Mouse (Mus musculus) heart, embryonic 11.5 days (tissue): Measurements from ENCODE around the gene Prkab2. TPM values are rescaled to one million over a fixed set of nuclear protein-coding genes. Genes with fewer than 3 reads are reported as not detected.

Source experiments
- ATAC-seq: fragments of 200-750 bp; cut with Nextera tagmentation; replicated peaks from 2 replicates; pipeline ENCODE4 v1.8.0; 2017; ENCODE audit warnings: moderate library complexity; ENCODE audit not compliant: insufficient number of reproducible peaks, low FRiP score, low TSS enrichment
- H3K27ac ChIP-seq: fragments of 300-500 bp; sonication (generic); 2 replicates; pipeline ENCODE4 v1.5.1; 2014; ENCODE audit warnings: mild to moderate bottlenecking, low read depth, low read length
- H3K27me3 ChIP-seq: fragments of 300-500 bp; sonication (generic); 2 replicates; pipeline ENCODE4 v1.6.1; 2014; ENCODE audit warnings: mild to moderate bottlenecking, low read length, mixed read lengths; ENCODE audit not compliant: control insufficient read depth, insufficient read depth
- H3K36me3 ChIP-seq: fragments of 300-500 bp; sonication (generic); 2 replicates; pipeline ENCODE4 v1.6.1; 2014; ENCODE audit warnings: mild to moderate bottlenecking, low read length, moderate library complexity, mixed read lengths; ENCODE audit not compliant: control insufficient read depth, insufficient read depth
- H3K4me1 ChIP-seq: fragments of 300-500 bp; sonication (generic); 2 replicates; pipeline ENCODE4 v1.6.1; 2014; ENCODE audit warnings: low read length; ENCODE audit not compliant: control insufficient read depth, insufficient read depth
- H3K4me2 ChIP-seq: fragments of 300-500 bp; sonication (generic); 2 replicates; pipeline ENCODE4 v1.6.1; 2014; ENCODE audit warnings: mild to moderate bottlenecking, moderate library complexity
- H3K4me3 ChIP-seq: fragments of 300-500 bp; sonication (generic); 2 replicates; pipeline ENCODE4 v1.5.1; 2014; ENCODE audit warnings: low read depth, low read length
- H3K9ac ChIP-seq: fragments of 300-500 bp; sonication (generic); 2 replicates; pipeline ENCODE4 v1.6.1; 2014; ENCODE audit warnings: mild to moderate bottlenecking, low read depth, low read length, moderate library complexity
- H3K9me3 ChIP-seq: fragments of 300-500 bp; sonication (generic); replicated peaks from 2 replicates; pipeline ENCODE4 v1.6.1; 2016; ENCODE audit warnings: low read length; ENCODE audit not compliant: control insufficient read depth
- WGBS: fragments of 180-500 bp; shearing (Covaris S2); extraction: QIAGEN DNeasy Blood & Tissue Kit; methylation state at CpG from one replicate; pipeline ENCODE4 v1.1.7; 2014; ENCODE audit not compliant: insufficient replicate concordance; 5-methylcytosine and 5-hydroxymethylcytosine counted together
- polyA plus RNA-seq: library from polyadenylated mRNA; unstranded; fragments of >200 nt; fragmentation: Nextera tagmentation; extraction: Ambion mirVana; gene quantifications from 2 replicates; pipeline ENCODE4 v1.2.1, GENCODE M21; 2014

Prkab2 gene
- 16.0 and 23.3 TPM in 2 replicates for polyA plus RNA-seq

DNA sequence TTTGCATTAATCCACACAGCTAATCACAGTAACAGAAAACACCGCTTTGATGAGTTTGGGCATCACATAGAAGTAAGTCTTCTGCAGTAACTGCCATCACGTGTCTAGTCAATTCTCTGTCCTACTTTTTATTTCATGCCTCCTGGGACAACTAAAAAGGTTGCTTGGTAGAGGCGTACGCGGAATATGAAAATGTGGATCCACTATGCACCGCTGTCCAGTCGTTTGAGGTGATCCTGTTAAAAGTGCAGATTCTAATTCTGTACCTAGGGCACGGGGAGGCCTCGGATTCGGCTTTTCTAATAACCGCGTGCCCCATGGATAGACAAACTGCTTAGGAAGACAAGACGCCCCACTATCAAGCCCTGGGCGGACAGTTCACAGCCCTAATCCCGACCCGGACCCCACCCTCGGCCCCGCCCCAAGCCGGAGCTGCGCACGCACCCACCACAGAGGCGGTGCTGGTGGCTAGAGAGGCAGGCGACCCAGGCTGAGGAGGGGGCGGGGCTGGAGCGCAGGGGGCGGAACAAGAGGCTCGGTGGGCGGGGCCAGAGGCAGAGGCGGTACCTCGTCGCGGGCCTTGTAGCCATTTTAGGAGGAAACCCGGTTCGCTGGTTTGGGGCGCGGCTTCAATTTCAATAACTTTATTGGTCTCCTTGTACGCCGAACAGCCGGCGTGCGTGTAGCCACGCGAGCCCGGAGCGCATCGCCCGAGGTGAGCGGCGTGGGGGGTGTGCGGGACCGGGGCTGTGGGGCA, at the start of gene Prkab2:
TSS of gene Prkab2 (plus strand) at position 539 of the 757 bp plus-strand sequence.
- H3K4me3 ChIP-seq, result peak within 1 kb of the TSS; percentile 86

DNA sequence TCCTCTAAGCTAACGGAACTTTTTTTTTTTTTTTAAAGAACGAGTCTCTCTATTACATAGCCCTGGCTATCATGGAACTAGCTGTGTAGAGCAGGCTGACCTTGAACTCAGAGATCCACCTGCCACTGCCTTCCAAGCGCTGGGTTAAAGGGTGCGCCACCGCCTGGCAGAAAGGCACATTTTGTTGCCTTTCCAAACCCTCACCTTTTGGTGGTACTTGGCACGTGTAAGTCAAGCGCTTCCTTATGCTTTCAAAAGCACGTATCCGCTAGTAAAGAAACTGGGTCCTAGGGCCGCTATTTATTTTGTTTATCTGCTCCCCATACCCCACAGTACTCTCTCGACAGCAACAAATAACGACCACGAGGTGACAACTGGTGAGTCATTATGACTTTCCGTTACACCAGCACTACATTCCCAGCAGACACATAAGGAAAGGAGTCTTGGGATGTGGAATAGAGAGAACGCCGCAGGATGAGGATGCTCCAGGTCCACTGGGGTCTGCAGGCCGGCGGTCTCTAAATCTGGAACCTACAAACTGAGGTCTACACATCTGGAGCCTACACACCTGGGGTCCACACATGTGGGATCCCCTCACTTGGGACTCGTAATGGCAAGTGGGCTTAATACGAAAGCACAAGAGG, 48.7 kb upstream of the Prkab2 start:
- Histone ChIP-seq H3K27ac (peak overlapping the region; percentile 93), H3K9ac (peak overlapping the region; percentile 88), H3K4me1 (no peaks in the 10 kb centered on the region), H3K27me3 (no peaks in the 10 kb centered on the region), H3K36me3 (no peaks in the 10 kb centered on the region), H3K4me3 (peak overlapping the region; percentile 80), H3K9me3 (no peaks in the 10 kb centered on the region), H3K4me2 (peak overlapping the region; percentile 90)
- WGBS, result 3% methylated on average over 20 of the region's 20 CpGs
- peak; percentile 43; the same call in 1 of the 2 replicates for ATAC-seq

More for the DNA sequence above, at the start of gene Prkab2:
- whole genome bisulfite sequencing, result 3% methylated on average over 49 of the region's 51 CpGs
- Histone ChIP-seq H3K9ac (peak within 1 kb of the TSS; percentile 82), H3K27me3 (no peaks in the 10 kb centered on the region), H3K36me3 (no peaks in the 10 kb centered on the region), H3K4me1 (peaks cover 14% of the 10 kb centered on the region), H3K9me3 (peaks cover 2% of the 10 kb centered on the region; the same call in 1 of the 2 replicates), H3K4me2 (peak within 1 kb of the TSS; percentile 83), H3K27ac (peak within 1 kb of the TSS; percentile 55)
- ATAC-seq, result peak; percentile 96

DNA sequence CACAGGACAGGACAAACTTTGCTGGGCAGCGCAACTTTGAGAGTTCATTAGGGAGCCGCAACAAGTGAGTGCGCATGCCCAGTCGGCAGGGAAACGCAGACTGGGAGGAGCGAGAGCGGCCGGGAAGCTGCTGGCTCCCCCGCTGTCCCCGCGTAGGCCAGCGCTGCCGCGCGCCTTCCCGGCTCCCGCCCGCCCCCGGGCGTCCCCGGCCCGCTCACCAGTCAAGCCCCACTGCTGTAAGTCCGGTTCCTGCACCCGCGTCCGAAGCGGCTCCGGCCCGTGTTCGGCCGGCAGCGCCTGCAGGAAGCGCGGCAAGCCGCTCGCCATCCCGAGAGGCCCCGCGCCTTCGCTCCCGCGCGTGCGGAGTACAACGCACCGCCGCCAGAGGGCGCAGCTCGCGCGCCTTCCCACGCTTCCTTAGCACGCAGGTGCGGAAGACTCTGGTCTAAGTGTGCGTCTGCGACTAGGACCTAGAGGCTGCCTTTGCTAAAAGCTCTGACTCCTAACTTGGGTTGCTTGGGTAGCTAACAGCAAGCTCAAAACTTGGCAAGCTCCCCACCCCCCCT, 48.1 kb upstream of the Prkab2 start, which contains the start of gene Chd1l:
TSS of gene Chd1l (minus strand) at position 359 of the 566 bp plus-strand sequence.
- peak within 1 kb of the TSS; percentile 80 for H3K4me3 ChIP-seq
- peak within 1 kb of the TSS; percentile 93 for H3K27ac ChIP-seq
- H3K27me3 ChIP-seq, result no peaks in the 10 kb centered on the region
- no peaks in the 10 kb centered on the region for H3K4me1 ChIP-seq
- no peaks in the 10 kb centered on the region for H3K36me3 ChIP-seq
- peak; percentile 89 for ATAC-seq
- WGBS, result under 1% methylated on average over 56 of the region's 56 CpGs
- no peaks in the 10 kb centered on the region for H3K9me3 ChIP-seq
- H3K4me2 ChIP-seq, result peak within 1 kb of the TSS; percentile 90
- H3K9ac ChIP-seq, result peak within 1 kb of the TSS; percentile 88

DNA sequence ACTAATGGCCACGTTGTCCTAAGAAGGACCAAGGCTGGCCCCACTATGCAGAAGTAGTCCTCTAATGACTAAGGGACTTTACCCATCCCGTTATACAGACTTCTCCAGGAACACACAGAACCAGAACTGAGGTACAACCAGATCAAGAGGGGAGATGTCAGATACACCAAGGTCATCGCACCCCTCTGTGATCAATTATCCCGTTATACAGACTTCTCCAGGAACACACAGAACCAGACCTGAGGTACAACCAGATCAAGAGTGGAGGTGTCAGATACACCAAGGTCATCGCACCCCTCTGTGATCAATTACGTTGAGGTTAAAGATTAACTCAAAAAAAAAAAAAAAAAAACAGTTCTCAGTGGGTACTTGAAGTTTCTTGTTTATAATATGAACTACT, 47.0 kb upstream of the Prkab2 start:
- Histone ChIP-seq H3K27ac (no peak overlapping the region), H3K4me2 (no peak overlapping the region), H3K36me3 (no peaks in the 10 kb centered on the region), H3K4me1 (no peaks in the 10 kb centered on the region), H3K4me3 (no peak overlapping the region), H3K9ac (no peak overlapping the region), H3K27me3 (no peaks in the 10 kb centered on the region), H3K9me3 (no peaks in the 10 kb centered on the region)
- WGBS, result 92% methylated on average over 6 of the region's 6 CpGs
- ATAC-seq, result no peak

DNA sequence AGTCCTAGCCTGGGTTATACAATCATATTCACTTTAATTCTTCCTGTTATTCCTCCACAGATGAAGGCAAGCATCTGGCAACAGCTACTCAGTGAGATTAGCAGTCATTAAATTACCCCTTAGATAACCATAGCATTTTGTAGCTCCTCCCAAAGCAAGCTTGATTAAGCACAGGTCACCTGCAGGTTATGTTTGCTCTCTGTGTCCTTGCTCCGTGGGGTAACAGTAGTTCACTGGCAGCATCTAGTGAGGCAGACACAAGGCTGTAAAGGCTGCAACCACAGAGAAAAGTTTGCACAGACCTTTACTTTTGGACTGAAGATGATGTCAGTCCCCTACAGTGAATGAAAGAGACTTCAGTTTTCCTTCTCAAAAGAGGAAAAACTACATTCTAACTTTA, 42.8 kb upstream of the Prkab2 start:
- Histone ChIP-seq H3K4me1 (no peaks in the 10 kb centered on the region), H3K9me3 (no peaks in the 10 kb centered on the region), H3K4me2 (no peak overlapping the region), H3K27me3 (no peaks in the 10 kb centered on the region), H3K27ac (no peak overlapping the region), H3K4me3 (no peak overlapping the region), H3K9ac (no peak overlapping the region), H3K36me3 (no peaks in the 10 kb centered on the region)
- 20% methylated on average over 1 of the region's 1 CpGs for WGBS
- ATAC-seq, result no peak

DNA sequence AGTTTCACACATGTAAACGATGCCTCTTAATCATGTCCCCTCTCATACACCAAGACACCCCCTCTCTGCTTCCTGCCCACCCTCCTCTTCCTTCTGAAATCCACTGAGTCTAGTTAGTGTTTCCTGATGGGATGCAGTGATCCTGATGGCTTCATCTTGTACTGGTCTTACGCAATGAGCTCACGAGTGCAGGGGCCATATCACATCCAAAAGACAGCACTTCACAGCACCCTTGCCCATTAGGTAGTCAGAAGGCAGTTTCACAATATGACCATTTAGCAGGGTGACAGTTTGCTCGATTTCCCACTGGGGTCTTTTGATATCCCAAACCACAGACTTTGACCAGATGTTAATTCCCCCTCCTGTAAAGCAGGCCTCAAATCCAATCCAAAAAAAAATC, 42.1 kb upstream of the Prkab2 start:
- H3K27me3 ChIP-seq, result no peaks in the 10 kb centered on the region

DNA sequence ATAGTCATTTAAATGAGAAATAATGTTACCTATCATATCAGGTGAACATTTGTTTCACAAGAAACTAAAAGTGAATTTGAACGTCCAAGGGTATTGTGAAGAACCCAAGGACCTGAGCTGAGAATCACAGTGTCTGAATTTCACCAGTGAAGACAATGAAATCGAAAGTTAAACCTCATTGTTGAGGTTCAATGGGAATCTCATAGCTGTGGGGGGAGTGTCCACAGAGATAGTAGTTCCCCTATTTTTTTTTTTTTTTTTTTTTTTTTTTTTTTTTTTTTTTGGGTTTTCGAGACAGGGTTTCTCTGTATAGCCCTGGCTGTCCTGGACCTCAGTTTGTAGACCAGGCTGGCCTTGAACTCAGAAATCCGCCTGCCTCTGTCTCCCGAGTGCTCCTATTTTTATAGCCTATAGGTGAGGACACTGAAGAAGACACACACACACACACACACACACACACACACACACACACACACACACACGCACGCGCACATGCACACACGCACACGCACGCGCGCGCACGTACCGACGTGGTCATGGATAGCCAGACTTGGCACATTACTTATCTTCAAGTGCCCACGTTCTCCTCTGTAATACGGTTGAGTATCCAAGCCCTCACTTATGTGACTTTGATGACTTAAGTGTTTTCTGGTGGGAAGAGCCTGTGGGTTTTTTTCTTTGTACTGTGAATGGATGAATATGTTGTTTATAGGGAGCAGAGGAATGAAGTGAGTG, 40.7 kb upstream of the Prkab2 start:
- Histone ChIP-seq H3K9me3 (no peaks in the 10 kb centered on the region), H3K4me1 (no peaks in the 10 kb centered on the region), H3K9ac (no peak overlapping the region), H3K4me2 (no peak overlapping the region), H3K4me3 (no peak overlapping the region), H3K36me3 (no peaks in the 10 kb centered on the region), H3K27ac (no peak overlapping the region), H3K27me3 (no peaks in the 10 kb centered on the region)
- WGBS, result 88% methylated on average over 19 of the region's 19 CpGs
- no peak for ATAC-seq

More for the DNA sequence above, 42.1 kb upstream of the Prkab2 start:
- no peak for ATAC-seq
- Histone ChIP-seq H3K9me3 (no peaks in the 10 kb centered on the region), H3K4me3 (no peak overlapping the region), H3K36me3 (no peaks in the 10 kb centered on the region), H3K4me1 (no peaks in the 10 kb centered on the region), H3K4me2 (no peak overlapping the region), H3K9ac (no peak overlapping the region), H3K27ac (no peak overlapping the region)
- WGBS, result 73% methylated on average over 4 of the region's 4 CpGs

DNA sequence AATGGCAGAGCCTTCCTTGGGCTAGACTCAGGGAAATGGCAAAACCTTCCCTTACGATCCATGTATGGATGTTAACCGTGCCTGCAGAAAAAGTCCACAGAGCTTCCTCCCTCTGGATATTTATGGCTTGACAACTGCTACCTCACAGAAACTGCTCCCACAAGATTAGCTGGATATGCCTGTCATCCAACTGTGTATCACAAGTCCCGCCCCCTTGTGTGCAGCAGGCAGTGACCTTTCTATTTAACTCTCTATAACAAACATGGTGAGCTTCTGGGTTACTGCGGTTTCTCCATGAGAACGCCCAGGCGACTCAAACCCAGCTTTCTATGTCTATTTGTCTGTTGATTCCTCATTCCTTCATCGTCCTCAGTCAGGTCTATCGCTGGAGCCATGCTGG, 40.1 kb upstream of the Prkab2 start:
- 77% methylated on average over 8 of the region's 8 CpGs for WGBS
- Histone ChIP-seq H3K9ac (no peak overlapping the region), H3K27ac (no peak overlapping the region), H3K36me3 (no peaks in the 10 kb centered on the region), H3K9me3 (no peaks in the 10 kb centered on the region), H3K4me2 (no peak overlapping the region), H3K27me3 (no peaks in the 10 kb centered on the region), H3K4me3 (no peak overlapping the region), H3K4me1 (no peaks in the 10 kb centered on the region)
- no peak for ATAC-seq
